Mouse (Mus musculus) splenic B cell, adult 2 months (primary cell): ENCODE results near the gene Klhl3.

Experiments used
- DNase-seq: peaks from one replicate; pipeline ENCODE4 v3.0.0-alpha.2; 2011; ENCODE audit warnings: low read depth, low spot score
- H3K27me3 ChIP-seq: 2 replicates; pipeline ENCODE4 v1.6.1; 2012; ENCODE audit warnings: mild to moderate bottlenecking, low read length, moderate library complexity, mixed read lengths; ENCODE audit not compliant: control insufficient read depth, poor library complexity, insufficient read depth, severe bottlenecking
- H3K36me3 ChIP-seq: 2 replicates; pipeline ENCODE4 v1.6.1; 2012; ENCODE audit warnings: mild to moderate bottlenecking, low read length, moderate library complexity, mixed read lengths; ENCODE audit not compliant: control insufficient read depth, poor library complexity, insufficient read depth, severe bottlenecking

The Klhl3 gene

GRCm38 (mm10) chr13:58066081-58066495, 47.3 kb downstream of the Klhl3 start:
- H3K36me3 ChIP-seq = no peaks in the 10 kb centered on the region
- H3K27me3 ChIP-seq = no peaks in the 10 kb centered on the region
- DNase-seq = no peak

GRCm38 (mm10) chr13:58065316-58065715, 48.1 kb downstream of the Klhl3 start:
- no peak for DNase-seq
- H3K36me3 ChIP-seq = no peaks in the 10 kb centered on the region
- H3K27me3 ChIP-seq = no peaks in the 10 kb centered on the region

DNA sequence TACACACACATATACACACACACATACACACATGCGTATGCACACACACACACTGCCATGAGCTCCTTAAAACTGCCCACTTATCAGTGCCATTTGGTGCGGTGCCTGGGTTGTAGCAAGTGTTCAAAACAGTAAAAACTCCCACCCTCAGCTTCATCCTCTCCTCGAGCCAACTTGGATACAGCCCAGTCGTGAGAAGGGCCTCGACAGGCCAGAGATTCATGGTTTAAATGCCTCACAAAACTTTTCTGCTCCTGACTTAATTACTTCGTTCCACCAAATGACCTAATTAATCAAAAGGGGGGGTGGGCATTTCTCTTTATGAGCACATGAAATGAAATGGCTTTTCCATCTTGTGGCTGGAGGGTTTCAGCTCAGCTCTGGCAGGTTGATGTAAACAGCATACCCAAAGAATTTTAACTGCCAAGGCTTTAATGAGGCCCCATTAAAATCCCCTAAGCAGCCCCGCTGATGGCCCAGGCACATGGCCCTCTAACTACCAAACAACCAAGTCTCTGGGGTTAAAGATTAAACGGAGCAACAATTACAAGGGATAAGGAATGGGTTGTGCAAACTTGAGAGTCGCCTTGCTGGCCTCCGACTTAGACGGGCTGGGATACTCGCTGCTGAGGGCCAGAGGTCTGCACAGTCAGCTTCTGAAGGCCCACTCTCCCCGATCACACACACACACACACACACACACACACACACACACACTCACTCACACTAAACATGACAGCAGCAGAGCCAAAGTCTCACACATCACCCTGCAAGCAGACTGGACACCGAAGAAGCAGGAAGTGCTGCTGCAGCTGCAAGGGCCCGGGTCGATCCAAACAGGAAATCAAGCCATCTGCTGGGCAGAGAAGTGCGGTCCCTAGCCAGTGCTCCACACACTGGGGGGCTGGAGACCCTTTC, 55.2 kb downstream of the Klhl3 start:
- H3K27me3 ChIP-seq = no peaks in the 10 kb centered on the region
- no peak for DNase-seq
- H3K36me3 ChIP-seq = no peaks in the 10 kb centered on the region

DNA sequence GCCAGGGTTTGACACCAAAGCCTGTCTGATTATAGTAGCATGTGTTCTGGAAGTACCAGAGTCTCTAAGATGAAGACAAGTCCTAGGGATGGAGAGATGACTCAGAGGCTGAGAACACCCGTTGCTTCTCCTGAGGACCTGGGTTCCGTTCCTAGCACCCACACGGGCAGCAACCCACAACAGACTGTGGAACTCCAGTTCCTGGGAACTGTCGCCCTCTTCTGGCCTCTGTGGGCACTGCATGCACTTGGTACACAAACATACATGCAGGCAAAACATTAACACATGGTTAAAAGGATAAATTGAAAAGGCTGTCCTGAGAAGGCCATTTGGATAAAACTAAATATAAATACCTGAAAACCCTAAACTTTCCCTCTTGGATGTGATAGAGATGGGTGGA, 56.8 kb downstream of the Klhl3 start:
- no peaks in the 10 kb centered on the region for H3K36me3 ChIP-seq
- no peaks in the 10 kb centered on the region for H3K27me3 ChIP-seq
- DNase-seq = peak; percentile 19

DNA sequence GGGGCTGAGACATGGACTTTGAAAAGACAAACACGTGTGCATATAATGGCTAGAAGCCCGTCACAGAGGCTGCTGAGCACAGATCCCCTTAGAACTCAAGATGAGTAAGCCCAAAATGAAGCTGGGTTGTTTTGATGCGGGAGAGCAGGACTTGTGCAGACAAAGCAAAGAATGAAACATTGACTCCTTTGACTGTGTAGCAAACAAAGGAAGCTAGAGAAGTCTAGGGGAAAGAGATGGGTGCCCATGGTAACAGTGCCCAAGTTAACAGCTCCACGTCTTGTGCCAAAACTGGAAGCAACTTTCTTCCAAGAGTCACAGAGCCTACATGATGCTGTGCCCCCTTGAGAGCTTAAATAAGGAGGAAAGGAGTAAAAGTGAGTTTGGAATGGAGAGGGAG, 59.8 kb downstream of the Klhl3 start:
- H3K36me3 ChIP-seq = no peaks in the 10 kb centered on the region
- DNase-seq = no peak

GRCm38 (mm10) chr13:58051654-58052053, 61.7 kb downstream of the Klhl3 start:
- no peak for DNase-seq
- no peaks in the 10 kb centered on the region for H3K36me3 ChIP-seq
- H3K27me3 ChIP-seq = no peaks in the 10 kb centered on the region

More for the DNA sequence above, 59.8 kb downstream of the Klhl3 start:
- no peaks in the 10 kb centered on the region for H3K27me3 ChIP-seq

- no peak for DNase-seq
- Histone ChIP-seq H3K36me3 (no peaks in the 10 kb centered on the region), H3K27me3 (no peaks in the 10 kb centered on the region)
Observed at GRCm38 (mm10) chr13:58051251-58051650, 62.1 kb downstream of the Klhl3 start.

- Histone ChIP-seq H3K27me3 (no peaks in the 10 kb centered on the region), H3K36me3 (no peaks in the 10 kb centered on the region)
- no peak for DNase-seq
Observed at GRCm38 (mm10) chr13:58049121-58049520, 64.3 kb downstream of the Klhl3 start.

GRCm38 (mm10) chr13:58048076-58048475, 65.3 kb downstream of the Klhl3 start:
- Histone ChIP-seq H3K27me3 (no peaks in the 10 kb centered on the region), H3K36me3 (no peaks in the 10 kb centered on the region)
- DNase-seq = no peak

DNA sequence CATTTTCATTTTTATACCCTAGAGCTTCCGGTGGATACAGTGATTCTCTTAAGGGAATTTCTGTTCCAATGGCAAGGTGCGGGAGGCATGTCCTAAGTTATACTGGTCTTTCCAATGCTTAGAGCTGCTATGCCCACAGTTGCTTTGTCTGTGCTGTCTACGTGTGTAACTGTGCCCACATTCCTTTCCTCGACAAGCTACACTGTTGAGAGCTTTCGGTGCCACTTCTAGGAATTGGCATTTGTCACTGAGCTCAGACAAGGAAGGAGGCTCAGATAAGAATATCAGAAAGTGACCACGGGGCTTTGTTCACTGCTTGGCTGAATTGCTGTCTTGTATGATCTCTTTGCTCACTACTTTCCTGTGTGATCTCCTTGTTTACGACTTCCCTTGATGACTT, 67.2 kb downstream of the Klhl3 start:
- DNase-seq = no peak
- no peaks in the 10 kb centered on the region for H3K27me3 ChIP-seq
- no peaks in the 10 kb centered on the region for H3K36me3 ChIP-seq

GRCm38 (mm10) chr13:58045278-58045677, 68.1 kb downstream of the Klhl3 start:
- H3K36me3 ChIP-seq = no peaks in the 10 kb centered on the region
- no peak for DNase-seq
- H3K27me3 ChIP-seq = no peaks in the 10 kb centered on the region

GRCm38 (mm10) chr13:58043278-58043677, 70.1 kb downstream of the Klhl3 start:
- H3K36me3 ChIP-seq = no peaks in the 10 kb centered on the region
- no peak for DNase-seq
- H3K27me3 ChIP-seq = no peaks in the 10 kb centered on the region

DNA sequence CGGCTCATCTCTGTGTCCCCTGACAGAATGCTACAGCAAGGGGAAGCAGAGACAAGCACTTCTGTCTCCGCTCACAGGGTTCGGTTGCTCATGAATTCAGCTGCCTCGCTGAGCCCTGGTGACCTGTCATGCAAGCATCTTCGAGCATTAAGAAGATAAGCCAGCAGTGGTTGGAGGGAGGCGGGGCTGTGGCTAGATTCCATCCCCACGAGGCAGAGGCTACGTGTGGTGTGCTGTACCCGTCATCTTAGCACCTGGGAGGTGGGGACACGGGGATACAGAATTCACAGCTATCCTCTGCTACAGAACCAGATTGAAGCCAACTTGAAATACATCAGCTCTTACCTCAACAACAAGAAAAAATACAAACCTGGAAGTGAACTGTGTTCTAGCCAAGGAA, 73.3 kb downstream of the Klhl3 start:
- no peaks in the 10 kb centered on the region for H3K36me3 ChIP-seq
- DNase-seq = no peak
- no peaks in the 10 kb centered on the region for H3K27me3 ChIP-seq

GRCm38 (mm10) chr13:58037506-58037905, 75.9 kb downstream of the Klhl3 start:
- Histone ChIP-seq H3K36me3 (no peaks in the 10 kb centered on the region), H3K27me3 (no peaks in the 10 kb centered on the region)
- no peak for DNase-seq

DNA sequence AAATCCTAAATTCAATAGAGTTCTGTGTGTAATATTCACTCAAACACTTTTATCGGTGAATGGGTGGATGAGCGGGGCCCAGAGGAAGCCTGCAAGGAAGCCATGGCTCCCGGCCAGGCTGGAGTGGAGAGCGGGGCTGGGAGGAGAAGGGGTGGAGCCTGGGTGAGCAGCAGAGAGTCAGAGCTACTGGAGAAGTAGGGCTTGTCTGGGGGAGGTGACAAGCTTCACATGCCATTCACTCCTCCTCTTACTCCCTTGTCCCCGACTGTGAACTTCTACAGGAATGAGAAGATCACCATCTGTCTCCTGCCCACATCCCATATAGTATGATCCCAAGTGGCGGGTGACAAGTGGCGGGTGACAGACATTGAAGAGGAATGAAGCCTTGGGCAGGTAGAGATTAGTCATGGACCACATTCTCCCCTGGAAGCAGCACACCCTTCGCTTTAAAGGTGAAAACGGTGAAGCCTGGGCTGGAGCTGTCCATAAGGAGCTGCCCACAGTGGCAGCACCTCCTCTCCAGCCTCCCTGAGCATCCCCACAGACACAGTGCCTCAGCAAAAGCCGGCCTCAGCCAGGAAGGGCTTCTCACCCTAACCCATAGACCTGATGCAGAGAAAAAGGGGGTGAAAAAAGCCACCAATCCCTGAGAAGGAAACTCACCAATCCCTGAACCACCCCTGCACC, 77.8 kb downstream of the Klhl3 start:
- Histone ChIP-seq H3K27me3 (no peaks in the 10 kb centered on the region; the same call in 1 of the 2 replicates), H3K36me3 (no peaks in the 10 kb centered on the region)
- DNase-seq = no peak
